Mouse (Mus musculus) heart, postnatal 0 days (tissue): ENCODE data around the gene Fxyd2.

Experiments
- CTCF ChIP-seq: IDR thresholded peaks from 2 replicates; pipeline ENCODE4 v1.5.1; 2016; ENCODE audit warnings: antibody characterized with exemption, control low read depth, low read depth
- EP300 ChIP-seq: IDR thresholded peaks from 2 replicates; pipeline ENCODE4 v1.6.1; 2016; ENCODE audit warnings: antibody characterized with exemption, low read depth

DNA sequence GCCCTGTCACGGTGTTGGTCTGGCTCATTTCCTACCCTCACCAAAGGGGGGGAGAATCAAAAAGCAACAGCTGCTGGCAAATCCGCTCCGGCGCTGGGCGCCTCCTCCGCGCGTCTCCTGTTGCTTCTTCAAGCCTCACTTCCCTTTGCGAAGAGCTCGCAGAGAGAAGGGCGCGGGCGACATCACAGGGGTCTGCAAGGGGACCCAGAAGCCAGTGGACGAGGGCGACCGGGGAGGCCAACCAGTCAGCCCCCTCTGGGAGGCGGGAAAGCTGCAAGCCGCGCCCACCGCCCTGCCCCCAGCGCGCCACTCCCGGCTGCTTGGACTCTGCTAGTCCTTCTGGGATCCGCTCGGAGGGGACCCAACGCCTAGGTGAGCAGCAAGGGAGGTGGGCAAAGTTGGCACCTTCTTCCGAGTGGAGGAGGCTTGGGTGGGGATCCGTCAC, 29.3 kb upstream of the Fxyd2 start, which contains the start of gene Fxyd6:
- no peak for TF ChIP-seq EP300
- no peak for TF ChIP-seq CTCF
